Mouse (Mus musculus) cerebellum, adult 2 months (tissue): ENCODE measurements around the gene Gh.

ENCODE experiments used
- CTCF ChIP-seq: fragments of 200-500 bp; IDR thresholded peaks from 2 replicates; pipeline ENCODE4 v1.5.1; 2011; ENCODE audit warnings: low read depth, mild to moderate bottlenecking, control low read depth, low read length, moderate library complexity, borderline replicate concordance; ENCODE audit not compliant: insufficient read depth
- POLR2A ChIP-seq: fragments of 200-500 bp; IDR thresholded peaks from 2 replicates; pipeline ENCODE4 v1.6.1; 2011; ENCODE audit warnings: low read length, control low read depth, borderline replicate concordance; ENCODE audit not compliant: insufficient read depth

DNA sequence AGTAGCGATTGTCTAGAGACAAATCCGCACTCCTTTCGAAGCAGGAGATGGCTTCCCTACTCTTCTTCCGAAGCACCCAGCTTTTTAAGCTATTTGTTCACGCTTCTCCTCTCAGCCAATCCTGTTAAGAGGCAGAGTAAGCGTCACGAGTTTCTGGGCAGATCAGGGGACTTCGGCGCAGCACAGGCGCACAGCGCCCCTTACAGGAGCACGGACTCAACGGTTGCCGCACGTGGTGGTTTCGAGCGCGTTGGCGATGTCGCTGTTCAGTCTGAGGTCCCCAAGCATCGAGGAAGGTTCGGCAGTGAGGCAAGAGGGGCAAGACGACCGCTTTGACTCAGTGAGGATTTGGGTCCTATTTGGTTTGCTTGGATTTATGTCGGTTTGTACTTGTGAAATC is 25.2 kb downstream of the Gh start, which contains the start of gene Tcam1:
- TF ChIP-seq POLR2A (no peak), CTCF (peak; percentile 87)
